Mouse (Mus musculus): Measurements from ENCODE around the gene Aak1. TPM values are rescaled to one million over a fixed set of nuclear protein-coding genes. Genes with fewer than 3 reads are reported as not detected.
A peak's percentile ranks its signal among the peaks of the same experiment; 100 is the strongest.

Gene Aak1
- total and polyA plus RNA-seq, 2 experiments from 2014 or later, result 32.6 to 80.8 TPM

DNA sequence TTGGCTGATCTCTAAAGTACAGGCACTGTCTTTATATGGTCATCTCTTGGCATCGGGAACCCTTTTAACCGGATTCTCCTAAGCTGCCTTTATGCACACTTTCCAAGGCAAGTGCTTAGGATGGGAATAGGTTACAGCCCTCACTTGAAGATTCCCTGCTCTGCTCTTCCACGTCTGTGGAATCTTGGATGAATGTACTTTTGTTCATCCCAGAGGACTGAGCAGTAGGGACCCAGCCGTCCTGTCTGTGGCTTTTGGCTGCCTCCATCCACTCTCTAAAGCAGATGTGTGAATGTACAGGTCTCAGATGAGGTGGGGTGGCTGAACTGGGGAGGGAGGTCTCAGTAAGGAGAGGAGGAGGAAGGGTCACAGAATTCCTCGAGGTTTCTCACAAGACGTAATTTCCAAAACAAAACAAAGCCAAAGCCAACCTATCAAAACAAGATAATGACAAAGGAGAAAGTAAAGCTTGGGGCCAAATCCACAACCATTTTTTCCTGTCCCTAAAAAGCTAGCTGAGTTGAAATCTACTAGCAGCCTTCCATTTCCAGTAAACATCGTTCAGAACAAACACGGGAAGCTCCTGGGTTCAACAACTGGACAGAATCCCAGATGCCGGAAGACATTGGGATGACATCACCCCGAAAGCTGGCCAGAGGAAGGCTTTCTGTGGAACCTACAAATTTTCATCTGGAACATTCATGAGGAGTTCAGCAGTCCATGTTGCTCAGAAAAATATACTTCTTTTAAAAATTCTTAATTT lies 18.4 kb upstream of the Aak1 start:
- no peak overlapping the region for H3K4me3 ChIP-seq (ENCODE audit: low read length)
- DNase-seq (ENCODE audit: low spot score) (no peak), ATAC-seq (no peak)
- no peaks in the 10 kb centered on the region for H3K27me3 ChIP-seq (ENCODE audit: insufficient read depth, low read length)
- H3K9me3 ChIP-seq (ENCODE audit: low read length), result no peaks in the 10 kb centered on the region
- no peak for TF ChIP-seq CTCF (IDR thresholded peaks at IDR 0.05; ENCODE audit: low read depth)
- H3K36me3 ChIP-seq (ENCODE audit: insufficient read depth, low read length), result no peaks in the 10 kb centered on the region
- no peak overlapping the region for H3K9ac ChIP-seq (replicated peaks; ENCODE audit: low read length)
- H3K4me1 ChIP-seq (ENCODE audit: insufficient read depth, low read length), result no peaks in the 10 kb centered on the region
- 72% methylated on average over 10 of the region's 10 CpGs for WGBS
- H3K27ac ChIP-seq, result no peak overlapping the region
- H3K4me2 ChIP-seq (ENCODE audit: low read depth, low read length), result no peak overlapping the region

GRCm38 (mm10) chr6:86832802-86833502 lies 16.4 kb upstream of the Aak1 start:
- Histone ChIP-seq H3K9me3 (ENCODE audit: low read length) (no peaks in the 10 kb centered on the region), H3K4me2 (ENCODE audit: low read depth, low read length) (no peak overlapping the region), H3K27me3 (ENCODE audit: insufficient read depth, low read length) (no peaks in the 10 kb centered on the region), H3K36me3 (ENCODE audit: insufficient read depth, low read length) (no peaks in the 10 kb centered on the region), H3K4me3 (ENCODE audit: low read length) (no peak overlapping the region), H3K9ac (replicated peaks; ENCODE audit: low read length) (no peak overlapping the region), H3K27ac (no peak overlapping the region), H3K4me1 (ENCODE audit: insufficient read depth, low read length) (no peaks in the 10 kb centered on the region)
- ATAC-seq, result no peak
- WGBS, result 79% methylated on average over 13 of the region's 13 CpGs
- no peak for DNase-seq (ENCODE audit: low spot score)
- TF ChIP-seq CTCF (IDR thresholded peaks at IDR 0.05; ENCODE audit: low read depth), result no peak

- H3K36me3 ChIP-seq (ENCODE audit: insufficient read depth, low read length), result no peaks in the 10 kb centered on the region
- no peak overlapping the region for H3K4me3 ChIP-seq (ENCODE audit: low read length)
- no peaks in the 10 kb centered on the region for H3K27me3 ChIP-seq (ENCODE audit: insufficient read depth, low read length)
- H3K4me1 ChIP-seq (ENCODE audit: insufficient read depth, low read length), result no peaks in the 10 kb centered on the region
- no peaks in the 10 kb centered on the region for H3K9me3 ChIP-seq (ENCODE audit: low read length)
- DNase-seq (ENCODE audit: low spot score), result no peak
- no peak overlapping the region for H3K9ac ChIP-seq (replicated peaks; ENCODE audit: low read length)
- H3K27ac ChIP-seq, result no peak overlapping the region
- WGBS, result 82% methylated on average over 2 of the region's 2 CpGs
- no peak for ATAC-seq
- no peak for TF ChIP-seq CTCF (IDR thresholded peaks at IDR 0.05; ENCODE audit: low read depth)
- H3K4me2 ChIP-seq (ENCODE audit: low read depth, low read length), result no peak overlapping the region
Measured at GRCm38 (mm10) chr6:86839089-86839488, 10.2 kb upstream of the Aak1 start.

DNA sequence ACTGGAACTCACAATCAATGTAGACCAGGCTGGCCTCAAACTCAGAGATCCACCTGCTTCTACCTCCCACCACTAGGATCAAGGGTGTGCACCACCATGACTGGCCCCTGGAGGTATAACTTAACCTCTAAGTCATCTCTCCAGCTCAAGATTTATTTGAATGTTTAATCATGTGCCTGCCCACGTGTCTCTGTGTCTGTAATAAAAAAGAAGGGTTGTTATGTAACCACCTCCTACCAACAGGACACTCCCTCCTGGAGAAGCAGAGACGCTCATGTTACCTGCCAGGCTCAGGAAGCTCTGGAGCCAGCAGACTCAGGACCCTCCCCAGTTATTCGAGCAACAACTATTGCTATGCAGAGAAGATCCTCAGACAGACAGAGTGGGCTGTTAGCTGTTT lies 7.4 kb upstream of the Aak1 start:
- Histone ChIP-seq H3K4me2 (ENCODE audit: low read depth, low read length) (no peak overlapping the region), H3K36me3 (ENCODE audit: insufficient read depth, low read length) (no peaks in the 10 kb centered on the region), H3K4me1 (ENCODE audit: insufficient read depth, low read length) (no peaks in the 10 kb centered on the region), H3K4me3 (ENCODE audit: low read length) (no peak overlapping the region), H3K27me3 (ENCODE audit: insufficient read depth, low read length) (no peaks in the 10 kb centered on the region), H3K27ac (no peak overlapping the region), H3K9ac (replicated peaks; ENCODE audit: low read length) (no peak overlapping the region), H3K9me3 (ENCODE audit: low read length) (no peaks in the 10 kb centered on the region)
- WGBS, result 69% methylated on average over 3 of the region's 3 CpGs
- DNase-seq (ENCODE audit: low spot score) (no peak), ATAC-seq (no peak)
- no peak for TF ChIP-seq CTCF (IDR thresholded peaks at IDR 0.05; ENCODE audit: low read depth)

DNA sequence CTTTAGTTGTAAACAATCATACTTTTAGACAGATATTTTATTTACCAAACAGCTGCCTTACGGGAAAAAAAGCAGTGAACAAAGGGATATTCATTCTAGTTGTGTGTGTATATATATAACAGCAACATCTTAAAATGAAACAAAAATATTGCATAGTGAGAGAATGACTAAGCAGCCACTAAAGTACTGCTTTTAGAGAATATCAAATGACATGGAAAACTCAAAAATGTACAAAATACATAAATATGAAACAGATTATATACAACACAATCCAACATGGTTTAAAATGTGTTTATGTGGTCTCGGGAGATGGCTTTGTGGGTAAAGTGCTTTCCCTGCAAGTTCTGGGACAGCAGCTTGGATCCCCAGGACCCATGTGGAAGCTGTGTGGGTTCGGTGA lies 5.7 kb upstream of the Aak1 start:
- WGBS, result 88% methylated on average over 3 of the region's 3 CpGs
- DNase-seq (ENCODE audit: low spot score) (no peak), ATAC-seq (no peak)
- H3K4me3 ChIP-seq (ENCODE audit: low read length), result no peak overlapping the region
- no peaks in the 10 kb centered on the region for H3K9me3 ChIP-seq (ENCODE audit: low read length)
- TF ChIP-seq CTCF (IDR thresholded peaks at IDR 0.05; ENCODE audit: low read depth), result no peak
- no peaks in the 10 kb centered on the region for H3K27me3 ChIP-seq (ENCODE audit: insufficient read depth, low read length)
- H3K9ac ChIP-seq (replicated peaks; ENCODE audit: low read length), result no peak overlapping the region
- no peaks in the 10 kb centered on the region for H3K36me3 ChIP-seq (ENCODE audit: insufficient read depth, low read length)
- H3K4me2 ChIP-seq (ENCODE audit: low read depth, low read length), result no peak overlapping the region
- H3K4me1 ChIP-seq (ENCODE audit: insufficient read depth, low read length), result no peaks in the 10 kb centered on the region
- no peak overlapping the region for H3K27ac ChIP-seq

DNA sequence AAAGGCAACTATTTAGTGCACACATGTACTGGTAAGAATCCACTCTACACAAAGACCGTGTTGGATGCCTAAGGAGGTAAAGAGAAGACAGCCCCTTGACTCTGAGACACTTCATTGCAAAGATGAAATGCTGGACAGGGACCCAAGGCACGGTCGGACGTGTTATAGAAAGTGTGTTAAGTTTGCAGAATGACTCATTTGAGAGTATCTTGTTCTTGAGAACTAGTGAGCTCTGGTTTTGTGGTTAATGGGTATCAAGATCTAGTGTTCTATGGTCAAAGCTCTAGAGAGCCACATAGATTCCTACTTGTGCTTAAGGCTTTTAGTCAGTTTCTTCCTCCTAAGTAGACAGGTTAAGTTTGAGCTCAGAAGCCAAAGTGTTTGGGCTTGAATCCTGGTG lies 2.9 kb upstream of the Aak1 start:
- Histone ChIP-seq H3K4me2 (ENCODE audit: low read depth, low read length) (no peak overlapping the region), H3K9ac (replicated peaks; ENCODE audit: low read length) (no peak overlapping the region), H3K27ac (no peak overlapping the region), H3K27me3 (ENCODE audit: insufficient read depth, low read length) (no peaks in the 10 kb centered on the region), H3K9me3 (ENCODE audit: low read length) (no peaks in the 10 kb centered on the region), H3K4me3 (ENCODE audit: low read length) (no peak overlapping the region), H3K36me3 (ENCODE audit: insufficient read depth, low read length) (no peaks in the 10 kb centered on the region), H3K4me1 (ENCODE audit: insufficient read depth, low read length) (peaks cover 6% of the 10 kb centered on the region; the same call in 1 of the 2 replicates)
- WGBS, result 92% methylated on average over 4 of the region's 4 CpGs
- TF ChIP-seq CTCF (IDR thresholded peaks at IDR 0.05; ENCODE audit: low read depth), result no peak
- ATAC-seq, result no peak
- no peak for DNase-seq (ENCODE audit: low spot score)

DNA sequence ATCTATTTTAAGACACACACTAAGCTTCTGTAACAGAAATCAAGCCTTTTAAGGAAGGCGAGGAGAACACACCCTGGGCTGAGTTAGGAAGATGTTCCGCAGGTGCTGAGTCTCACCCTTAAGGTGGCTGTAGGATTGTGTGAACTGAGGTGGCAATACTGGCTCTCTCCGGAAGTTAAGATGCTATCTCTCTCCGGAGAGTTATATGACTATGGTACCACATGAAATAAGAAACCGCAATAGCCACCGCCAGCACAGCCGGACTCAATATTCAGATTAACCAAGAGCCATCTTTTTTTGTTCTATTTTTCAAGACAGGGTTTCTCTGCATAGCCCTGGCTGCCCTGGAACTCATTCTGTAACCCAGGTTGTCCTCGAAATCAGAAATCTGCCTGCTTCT lies 1.5 kb upstream of the Aak1 start:
- Histone ChIP-seq H3K9me3 (ENCODE audit: low read length) (no peaks in the 10 kb centered on the region), H3K4me2 (ENCODE audit: low read depth, low read length) (peak overlapping the region; percentile 85; the same call in 1 of the 2 replicates), H3K36me3 (ENCODE audit: insufficient read depth, low read length) (no peaks in the 10 kb centered on the region), H3K4me1 (ENCODE audit: insufficient read depth, low read length) (peaks cover 18% of the 10 kb centered on the region), H3K27me3 (ENCODE audit: insufficient read depth, low read length) (no peaks in the 10 kb centered on the region), H3K9ac (replicated peaks; ENCODE audit: low read length) (no peak overlapping the region; the same call in 1 of the 2 replicates), H3K27ac (0 out of 2 replicates have a peak overlapping the region, but pooled peaks have one; percentile 92), H3K4me3 (ENCODE audit: low read length) (peak overlapping the region; percentile 56)
- DNase-seq (ENCODE audit: low spot score), result no peak
- 95% methylated on average over 8 of the region's 8 CpGs for WGBS
- no peak for TF ChIP-seq CTCF (IDR thresholded peaks at IDR 0.05; ENCODE audit: low read depth)
- no peak for ATAC-seq
